Mouse (Mus musculus): ENCODE measurements at regions not wholly inside any gene's neighbourhood (a gene's known extent, or its start where the extent isn't known, plus 50 kb on each side); places are given as distances from the start of the nearest gene placed in this dataset.
A peak's percentile ranks its signal among the peaks of the same experiment; 100 is the strongest.

DNA sequence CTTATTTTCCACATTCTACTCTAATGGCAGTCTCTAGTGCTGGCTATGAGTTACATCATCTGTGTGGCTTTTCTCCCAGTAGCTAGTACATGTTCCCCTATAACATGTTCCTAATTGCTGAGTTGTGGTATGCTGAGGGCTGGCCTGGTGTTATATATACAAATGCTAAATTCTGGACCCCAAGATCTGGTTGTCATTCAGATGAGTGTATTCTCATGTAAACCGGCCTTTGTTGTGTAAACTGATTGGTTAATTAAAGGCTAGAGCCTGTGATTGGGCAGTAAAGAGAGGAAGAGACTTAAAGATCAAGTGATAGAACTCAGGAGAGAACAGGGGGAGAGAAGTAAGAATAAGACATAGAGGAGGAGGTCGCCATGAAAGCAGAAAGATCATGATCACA is 102.6 kb downstream of the Zfp36l1 start:
- TF ChIP-seq CTCF (IDR thresholded peaks at IDR 0.05; ENCODE audit: low read depth), result no peak

DNA sequence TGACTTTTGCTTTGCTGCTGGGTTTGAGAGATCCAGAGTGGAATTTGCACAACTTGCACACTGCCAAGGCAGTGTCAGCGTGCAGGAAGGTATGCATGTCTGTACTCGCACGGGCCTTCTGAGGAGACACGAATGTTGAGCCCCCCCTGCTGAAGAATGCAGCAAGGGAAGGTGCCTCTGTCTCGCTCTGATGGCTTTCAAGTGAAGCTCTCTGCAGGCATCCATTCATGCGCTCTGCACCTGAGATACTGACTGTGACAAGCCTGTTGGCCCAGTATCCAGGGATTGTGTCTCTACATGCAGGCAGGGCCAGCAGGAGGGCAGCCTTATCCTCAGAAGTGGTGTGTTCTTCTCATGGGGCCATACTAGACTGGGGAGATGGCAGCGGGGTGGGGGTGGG is 105.0 kb downstream of the Zfp36l1 start:
- Histone ChIP-seq H3K27me3 (ENCODE audit: insufficient read depth, low read length) (no peaks in the 10 kb centered on the region), H3K9me3 (ENCODE audit: low read length) (no peaks in the 10 kb centered on the region), H3K4me2 (ENCODE audit: low read depth) (no peak overlapping the region), H3K9ac (no peak overlapping the region), H3K27ac (ENCODE audit: low read depth, low read length) (no peak overlapping the region), H3K36me3 (ENCODE audit: insufficient read depth) (no peaks in the 10 kb centered on the region), H3K4me3 (ENCODE audit: low read depth, low read length) (no peak overlapping the region), H3K4me1 (ENCODE audit: insufficient read depth) (no peaks in the 10 kb centered on the region)
- TF ChIP-seq CTCF (IDR thresholded peaks at IDR 0.05; ENCODE audit: low read depth), result no peak
- ATAC-seq, result no peak
- 44% methylated on average over 7 of the region's 7 CpGs for WGBS
- no peak for DNase-seq

More for the DNA sequence above, 102.6 kb downstream of the Zfp36l1 start:
- ATAC-seq (no peak), DNase-seq (no peak)
- WGBS, result 37% methylated on average over 2 of the region's 2 CpGs
- Histone ChIP-seq H3K27me3 (ENCODE audit: insufficient read depth, low read length) (no peaks in the 10 kb centered on the region), H3K9ac (no peak overlapping the region), H3K4me3 (ENCODE audit: low read depth, low read length) (no peak overlapping the region), H3K4me2 (ENCODE audit: low read depth) (no peak overlapping the region), H3K27ac (ENCODE audit: low read depth, low read length) (no peak overlapping the region), H3K36me3 (ENCODE audit: insufficient read depth) (no peaks in the 10 kb centered on the region), H3K9me3 (ENCODE audit: low read length) (no peaks in the 10 kb centered on the region), H3K4me1 (ENCODE audit: insufficient read depth) (peaks cover 3% of the 10 kb centered on the region; the same call in 1 of the 2 replicates)

DNA sequence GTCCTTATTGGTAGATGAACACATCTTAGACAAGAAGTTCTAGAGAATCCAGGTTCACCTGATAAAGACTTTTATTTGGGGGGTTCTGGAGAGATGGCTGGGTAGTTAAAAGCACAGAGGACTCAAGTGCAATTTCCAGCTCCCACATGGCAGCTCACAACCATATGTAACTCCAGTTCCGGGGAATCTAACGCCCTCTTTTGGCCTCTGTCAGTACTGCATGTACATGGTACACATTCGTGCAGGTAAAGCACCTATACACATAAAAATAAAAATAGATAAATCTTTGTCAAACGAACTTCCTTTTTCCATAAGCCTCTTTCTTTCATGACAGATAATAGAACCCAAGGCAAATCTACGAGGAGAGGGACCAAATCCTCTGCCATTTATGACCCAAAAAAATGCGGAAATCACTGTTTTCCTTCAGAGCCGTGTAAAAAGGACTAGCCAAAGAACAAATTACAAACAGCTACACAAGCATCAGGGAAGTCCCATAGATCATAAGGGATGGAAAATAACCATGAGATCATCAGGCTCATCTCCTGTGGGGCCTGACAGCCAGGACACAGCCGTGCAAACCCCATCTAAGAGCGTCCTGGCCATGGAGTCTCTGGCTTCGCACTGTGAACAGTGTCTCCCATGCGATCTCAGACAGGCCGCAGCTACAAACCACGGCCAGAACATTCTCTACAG is 107.4 kb downstream of the Zfp36l1 start:
- TF ChIP-seq CTCF (IDR thresholded peaks at IDR 0.05; ENCODE audit: low read depth), result no peak
- Histone ChIP-seq H3K4me1 (ENCODE audit: insufficient read depth) (no peaks in the 10 kb centered on the region), H3K27ac (ENCODE audit: low read depth, low read length) (no peak overlapping the region), H3K9ac (no peak overlapping the region), H3K9me3 (ENCODE audit: low read length) (no peaks in the 10 kb centered on the region), H3K4me2 (ENCODE audit: low read depth) (no peak overlapping the region), H3K36me3 (ENCODE audit: insufficient read depth) (no peaks in the 10 kb centered on the region), H3K27me3 (ENCODE audit: insufficient read depth, low read length) (no peaks in the 10 kb centered on the region), H3K4me3 (ENCODE audit: low read depth, low read length) (no peak overlapping the region)
- no peak for DNase-seq
- no peak for ATAC-seq
- 91% methylated on average over 13 of the region's 13 CpGs for whole genome bisulfite sequencing

DNA sequence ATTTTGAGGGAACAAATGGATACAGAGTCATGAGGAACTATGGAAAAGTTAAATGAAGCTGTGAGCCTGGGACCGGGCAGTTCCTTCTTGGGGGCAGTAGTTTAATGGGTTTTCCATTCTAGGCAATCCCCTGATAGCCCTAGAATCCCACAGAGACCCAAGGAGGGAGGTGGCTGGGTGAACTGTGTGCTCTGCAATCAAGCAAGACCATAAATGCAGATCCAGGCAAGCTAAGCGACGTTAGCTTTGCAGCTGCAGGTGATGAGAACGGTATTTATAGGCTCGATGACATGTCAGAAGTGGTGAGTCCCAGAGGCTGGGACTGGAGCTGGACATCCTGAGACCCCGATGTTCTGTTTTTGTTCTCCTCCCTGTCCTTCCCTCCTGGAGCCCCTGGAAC is 108.2 kb downstream of the Zfp36l1 start:
- H3K4me1 ChIP-seq (ENCODE audit: insufficient read depth), result no peaks in the 10 kb centered on the region
- no peak for ATAC-seq
- H3K4me2 ChIP-seq (ENCODE audit: low read depth), result no peak overlapping the region
- H3K4me3 ChIP-seq (ENCODE audit: low read depth, low read length), result no peak overlapping the region
- H3K27me3 ChIP-seq (ENCODE audit: insufficient read depth, low read length), result no peaks in the 10 kb centered on the region
- no peaks in the 10 kb centered on the region for H3K9me3 ChIP-seq (ENCODE audit: low read length)
- no peak overlapping the region for H3K9ac ChIP-seq
- H3K36me3 ChIP-seq (ENCODE audit: insufficient read depth), result no peaks in the 10 kb centered on the region
- no peak overlapping the region for H3K27ac ChIP-seq (ENCODE audit: low read depth, low read length)
- TF ChIP-seq CTCF (IDR thresholded peaks at IDR 0.05; ENCODE audit: low read depth), result no peak
- DNase-seq, result no peak
- 90% methylated on average over 6 of the region's 6 CpGs for WGBS

DNA sequence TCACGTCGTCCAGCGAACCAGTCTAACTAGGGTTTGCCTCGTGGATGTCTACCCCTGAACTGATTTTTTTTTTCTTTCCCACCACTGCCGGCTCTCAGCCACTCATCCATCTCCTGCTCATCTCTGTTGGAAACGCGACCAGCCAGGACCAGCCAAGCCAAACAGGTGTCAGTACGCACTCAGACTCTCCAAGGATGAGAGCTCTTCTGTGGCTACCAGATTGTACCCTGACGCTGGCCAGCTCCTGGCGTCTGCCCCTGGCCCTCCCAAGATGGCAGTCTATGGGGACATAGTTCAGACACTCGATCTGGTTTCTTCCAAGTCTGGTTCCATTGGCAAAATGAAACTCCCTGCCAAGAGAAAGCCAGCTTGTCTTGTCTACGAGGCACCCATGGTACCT is 109.3 kb downstream of the Zfp36l1 start:
- Histone ChIP-seq H3K27me3 (ENCODE audit: insufficient read depth, low read length) (no peaks in the 10 kb centered on the region), H3K4me1 (ENCODE audit: insufficient read depth) (no peaks in the 10 kb centered on the region), H3K4me2 (ENCODE audit: low read depth) (no peak overlapping the region), H3K9me3 (ENCODE audit: low read length) (no peaks in the 10 kb centered on the region), H3K4me3 (ENCODE audit: low read depth, low read length) (no peak overlapping the region), H3K9ac (no peak overlapping the region), H3K36me3 (ENCODE audit: insufficient read depth) (no peaks in the 10 kb centered on the region), H3K27ac (ENCODE audit: low read depth, low read length) (no peak overlapping the region)
- DNase-seq (no peak), ATAC-seq (no peak)
- no peak for TF ChIP-seq CTCF (IDR thresholded peaks at IDR 0.05; ENCODE audit: low read depth)
- 86% methylated on average over 12 of the region's 12 CpGs for WGBS

DNA sequence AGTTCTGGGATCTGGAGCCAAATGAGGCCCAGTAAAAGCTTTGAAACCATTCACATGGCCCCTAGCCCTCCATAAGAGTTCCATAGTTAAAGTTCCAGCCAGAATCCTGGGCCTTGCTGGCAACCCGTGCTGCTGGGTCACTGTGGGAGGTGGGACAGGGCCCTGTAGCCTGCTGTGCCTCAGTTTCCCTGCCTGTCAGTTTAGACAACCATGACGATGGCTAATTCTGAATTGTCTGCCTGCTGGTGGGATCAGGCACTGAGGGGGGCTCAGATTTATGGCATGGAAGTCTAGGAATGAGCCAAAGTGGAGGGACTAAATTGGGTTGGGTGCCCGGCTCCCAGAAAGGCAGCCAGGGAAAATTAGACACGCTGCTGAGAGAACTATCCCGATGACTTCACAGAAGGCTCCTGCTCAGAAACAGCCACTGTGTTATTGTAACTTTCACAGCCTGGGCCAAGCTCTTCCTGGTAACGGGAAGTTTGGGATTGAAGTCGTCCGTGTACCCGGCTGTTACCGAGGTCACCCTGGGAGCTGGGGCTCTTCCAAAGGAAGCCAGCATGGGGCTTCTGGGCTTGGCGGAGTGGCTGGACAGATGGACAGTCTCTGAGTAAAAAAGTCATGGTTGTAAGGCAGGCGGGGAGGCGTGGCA is 110.2 kb downstream of the Zfp36l1 start:
- 67% methylated on average over 13 of the region's 13 CpGs for WGBS
- Histone ChIP-seq H3K4me3 (ENCODE audit: low read depth, low read length) (no peak overlapping the region), H3K27me3 (ENCODE audit: insufficient read depth, low read length) (no peaks in the 10 kb centered on the region), H3K27ac (ENCODE audit: low read depth, low read length) (0 out of 2 replicates have a peak overlapping the region, but pooled peaks have one; percentile 9), H3K9ac (no peak overlapping the region), H3K9me3 (ENCODE audit: low read length) (no peaks in the 10 kb centered on the region), H3K4me1 (ENCODE audit: insufficient read depth) (no peaks in the 10 kb centered on the region), H3K4me2 (ENCODE audit: low read depth) (no peak overlapping the region), H3K36me3 (ENCODE audit: insufficient read depth) (no peaks in the 10 kb centered on the region)
- ATAC-seq, result 0 out of 2 replicates have a peak, but pooled peaks have one; percentile 5
- no peak for DNase-seq
- TF ChIP-seq CTCF (IDR thresholded peaks at IDR 0.05; ENCODE audit: low read depth), result no peak

DNA sequence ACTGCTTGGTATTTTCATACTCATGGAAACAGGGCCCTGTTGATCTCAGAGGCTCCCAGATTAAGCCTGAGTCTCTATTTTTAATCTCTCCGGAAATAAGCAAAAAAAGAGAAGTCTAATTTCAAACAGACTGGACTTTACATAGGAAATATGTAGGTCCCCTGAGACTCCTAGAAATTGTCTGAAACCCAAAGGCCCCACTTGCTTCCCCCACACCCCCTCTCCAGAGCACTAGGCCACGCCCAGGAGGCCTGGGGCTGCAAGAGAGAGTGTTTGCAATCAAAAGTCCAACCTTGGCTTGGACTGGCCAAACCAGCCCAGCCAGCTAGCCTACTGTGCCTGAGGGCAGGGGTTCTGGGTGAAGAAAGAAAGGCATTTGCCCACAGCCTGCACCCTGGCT is 111.0 kb downstream of the Zfp36l1 start:
- H3K27ac ChIP-seq (ENCODE audit: low read depth, low read length), result no peak overlapping the region
- no peaks in the 10 kb centered on the region for H3K36me3 ChIP-seq (ENCODE audit: insufficient read depth)
- H3K27me3 ChIP-seq (ENCODE audit: insufficient read depth, low read length), result no peaks in the 10 kb centered on the region
- TF ChIP-seq CTCF (IDR thresholded peaks at IDR 0.05; ENCODE audit: low read depth), result no peak
- DNase-seq, result no peak
- H3K9ac ChIP-seq, result no peak overlapping the region
- WGBS, result 66% methylated on average over 2 of the region's 2 CpGs
- H3K4me3 ChIP-seq (ENCODE audit: low read depth, low read length), result no peak overlapping the region
- no peak for ATAC-seq
- no peak overlapping the region for H3K4me2 ChIP-seq (ENCODE audit: low read depth)
- H3K9me3 ChIP-seq (ENCODE audit: low read length), result no peaks in the 10 kb centered on the region
- no peaks in the 10 kb centered on the region for H3K4me1 ChIP-seq (ENCODE audit: insufficient read depth)
